In the genomic region with DNA sequence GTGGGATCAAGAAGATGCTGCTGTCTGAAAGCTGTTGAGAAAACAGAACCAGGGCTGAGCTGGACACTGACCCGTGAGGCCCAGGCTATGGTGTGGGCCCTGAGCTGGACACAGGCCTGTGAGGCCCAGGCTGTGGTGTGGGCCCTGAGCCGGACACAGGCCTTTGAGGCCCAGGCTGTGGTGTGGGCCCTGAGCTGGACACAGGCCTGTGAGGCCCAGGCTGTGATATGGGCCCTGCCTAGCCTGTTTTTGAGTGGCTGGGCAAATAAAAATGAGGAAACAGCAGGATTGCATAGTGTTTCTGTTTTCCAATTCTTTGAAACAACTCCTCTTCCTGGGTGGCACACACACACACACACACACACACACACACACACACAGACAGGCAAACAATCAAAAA, we compare ENCODE assay signal across 19 mouse cellular contexts. TPM values are rescaled to one million over a fixed set of nuclear protein-coding genes. Genes with fewer than 3 reads are reported as not detected.
A peak's percentile ranks its signal among the peaks of the same experiment; 100 is the strongest.
DNase-seq lines count a peak whose midpoint lies in the region; ATAC-seq and TF ChIP-seq lines count a peak whose summit lies in the region.
"Had no signal": no experiment of that assay in that cellular context is flagged by ENCODE, and none has a peak within 500 bp of the region (broad histone marks: within the 10 kb centered on the region; RNA-seq: fewer than 3 reads in every experiment).

No protein-coding gene starts in this region.

- no peak overlapping the region for H3K27ac ChIP-seq in heart, adult 2 months
- peak overlapping the region; percentile 42; the same call in 1 of the 2 replicates for H3K27ac ChIP-seq in liver, embryonic 12.5 days
- H3K27ac ChIP-seq in stomach, embryonic 15.5 days = peak overlapping the region; percentile 44
- no peak overlapping the region for H3K27ac ChIP-seq in midbrain, embryonic 15.5 days

- peaks cover 4% of the 10 kb centered on the region; the same call in 1 of the 2 replicates for H3K4me1 ChIP-seq in heart, adult 2 months (ENCODE audit: control insufficient read depth, insufficient read depth, low read length)
- H3K4me1 ChIP-seq in liver, embryonic 12.5 days = peaks cover 23% of the 10 kb centered on the region
- H3K4me1 ChIP-seq in stomach, embryonic 15.5 days = peaks cover 30% of the 10 kb centered on the region
- H3K4me1 ChIP-seq in midbrain, embryonic 15.5 days = peaks cover 30% of the 10 kb centered on the region

- no peak overlapping the region for H3K4me3 ChIP-seq in heart, adult 2 months
- no peak overlapping the region for H3K4me3 ChIP-seq in liver, embryonic 12.5 days
- no peak overlapping the region for H3K4me3 ChIP-seq in stomach, embryonic 15.5 days (replicated peaks)
- no peak overlapping the region for H3K4me3 ChIP-seq in midbrain, embryonic 15.5 days
- H3K4me3 ChIP-seq: hindbrain, embryonic 12.5 days; myocyte had no signal

- H3K4me2 ChIP-seq in liver, embryonic 12.5 days = no peak overlapping the region
- H3K4me2 ChIP-seq in stomach, embryonic 15.5 days = no peak overlapping the region
- no peak overlapping the region for H3K4me2 ChIP-seq in midbrain, embryonic 15.5 days
- H3K4me2 ChIP-seq: hindbrain, embryonic 12.5 days had no signal

- TF ChIP-seq POLR2A in heart, adult 2 months (IDR thresholded peaks at IDR 0.05; ENCODE audit: insufficient read depth, low read depth, low read length) = no peak

- no peak for ATAC-seq in liver, embryonic 12.5 days
- no peak for ATAC-seq in stomach, embryonic 15.5 days (ENCODE audit: insufficient read depth, low FRiP score, low read depth)
- no peak for ATAC-seq in midbrain, embryonic 15.5 days (replicated peaks)
- ATAC-seq: activated CD4-positive, CD25-positive, alpha-beta regulatory T cell, adult 4 months; intestine, postnatal 0 days had no signal

- H3K9ac ChIP-seq in heart, adult 2 months (ENCODE audit: low read depth, low read length) = no peak overlapping the region
- no peak overlapping the region for H3K9ac ChIP-seq in liver, embryonic 12.5 days
- no peak overlapping the region for H3K9ac ChIP-seq in stomach, embryonic 15.5 days
- H3K9ac ChIP-seq in midbrain, embryonic 15.5 days = no peak overlapping the region
- H3K9ac ChIP-seq: hindbrain, embryonic 12.5 days had no signal

- no peaks in the 10 kb centered on the region; the same call in 1 of the 2 replicates for H3K79me2 ChIP-seq in heart, adult 2 months (replicated peaks; ENCODE audit: control insufficient read depth, insufficient read depth, low read length)

- no peak for TF ChIP-seq CTCF in heart, adult 2 months (IDR thresholded peaks at IDR 0.05)

- H3K27me3 ChIP-seq in heart, adult 2 months (ENCODE audit: control insufficient read depth, insufficient read depth, low read length) = no peaks in the 10 kb centered on the region
- peaks cover 50% of the 10 kb centered on the region for H3K27me3 ChIP-seq in liver, embryonic 12.5 days (replicated peaks)
- no peaks in the 10 kb centered on the region for H3K27me3 ChIP-seq in stomach, embryonic 15.5 days (replicated peaks)
- H3K27me3 ChIP-seq in midbrain, embryonic 15.5 days (replicated peaks) = peaks cover 37% of the 10 kb centered on the region

- intact Hi-C loops in heart, adult 2 months (cut with DNase I) = loop anchor here (5.0 kb wide), 2 partner anchors 90 to 140 kb away; a partner anchor contains a TSS

- DNase-seq in heart, adult 11 months = peak; percentile 91
- no peak for DNase-seq in heart, adult 2 months
- DNase-seq in lung, postnatal 25 days (ENCODE audit: low spot score) = peak; percentile 28
- no peak for DNase-seq in lung, postnatal 10 days
- no peak for DNase-seq in ovary, postnatal 36 days (ENCODE audit: low spot score)
- DNase-seq: adrenal gland, postnatal 36 days; cerebellum, adult 11 months; cerebellum, postnatal 36 days; gastrocnemius, postnatal 14 days; kidney, postnatal 14 days; lung, adult 18-20 months; thymus, postnatal 14 days had no signal

- H3K9me3 ChIP-seq in liver, embryonic 12.5 days (replicated peaks) = no peaks in the 10 kb centered on the region
- no peaks in the 10 kb centered on the region for H3K9me3 ChIP-seq in stomach, embryonic 15.5 days
- no peaks in the 10 kb centered on the region for H3K9me3 ChIP-seq in midbrain, embryonic 15.5 days
- H3K9me3 ChIP-seq: hindbrain, embryonic 12.5 days had no signal

- 100% methylated on average over 2 of the region's 2 CpGs for WGBS in heart, adult 2 months
- WGBS in liver, embryonic 12.5 days (ENCODE audit: insufficient replicate concordance) = 58% methylated on average over 2 of the region's 2 CpGs
- 57% methylated on average over 2 of the region's 2 CpGs for WGBS in stomach, embryonic 15.5 days
- WGBS in midbrain, embryonic 15.5 days = 75% methylated on average over 2 of the region's 2 CpGs

- TF ChIP-seq EP300 in heart, adult 2 months (IDR thresholded peaks at IDR 0.05; ENCODE audit: insufficient read depth, low read depth, low read length) = no peak

- H3K36me3 ChIP-seq in heart, adult 2 months (ENCODE audit: control insufficient read depth, insufficient read depth, low read length) = no peaks in the 10 kb centered on the region
- H3K36me3 ChIP-seq in liver, embryonic 12.5 days = no peaks in the 10 kb centered on the region
- no peaks in the 10 kb centered on the region for H3K36me3 ChIP-seq in stomach, embryonic 15.5 days
- no peaks in the 10 kb centered on the region for H3K36me3 ChIP-seq in midbrain, embryonic 15.5 days (replicated peaks)
- H3K36me3 ChIP-seq: hindbrain, embryonic 12.5 days had no signal

RNA-seq across cellular contexts. Expression of a gene that starts 2.7 kb away (rescaled TPM):
- total RNA-seq in heart, adult 2 months (2021) = 10 to 100 TPM; 45.5 to 45.7 TPM
- polyA plus RNA-seq in heart, adult 2 months (2012; rRNA removed) = 63.0 and 81.8 TPM in 2 replicates
- polyA plus RNA-seq in liver, embryonic 12.5 days (2016; fragmentation: Nextera tagmentation; extraction: Ambion mirVana) = 7.5 and 7.7 TPM in 2 replicates
- polyA plus RNA-seq in stomach, embryonic 15.5 days (2015; fragmentation: Nextera tagmentation; extraction: Ambion mirVana) = 24.6 and 29.7 TPM in 2 replicates
- polyA plus RNA-seq in midbrain, embryonic 15.5 days (2015; fragmentation: Nextera tagmentation; extraction: Ambion mirVana) = 4.3 and 5.5 TPM in 2 replicates

Comparison
In these comparisons a context has a peak if more than half of its experiments do, and no peak if none do; other contexts are left out.
1. DNase-seq: peak in heart, adult 11 months (single experiment) and lung, postnatal 25 days (single experiment); none in heart, adult 2 months (0 of 2), lung, postnatal 10 days (single experiment) and ovary, postnatal 36 days (single experiment).
2. H3K27ac ChIP-seq: peak in liver, embryonic 12.5 days (single experiment) and stomach, embryonic 15.5 days (single experiment); none in heart, adult 2 months (single experiment) and midbrain, embryonic 15.5 days (single experiment).